Mouse (Mus musculus): ENCODE data around the gene Gbp6. TPM values are rescaled to one million over a fixed set of nuclear protein-coding genes. Genes with fewer than 3 reads are reported as not detected.
"Not testable (repeated sequence)": the region's sequence is repeated elsewhere in the genome, so short reads cannot be mapped to it uniquely, and the experiment has no call there.

Gbp6 gene
- 0.11 TPM in 1 of 2 replicates, not detected in the other for total RNA-seq (2012; rRNA removed)

- H3K36me3 ChIP-seq (ENCODE audit: control insufficient read depth, insufficient read depth, low read length, poor library complexity, severe bottlenecking); H3K4me1 ChIP-seq (ENCODE audit: control insufficient read depth in 2 of 2, insufficient read depth in 2 of 2, low read length in 2 of 2, poor library complexity in 1 of 2); H3K27ac ChIP-seq (ENCODE audit: insufficient read depth, low read depth, low read length, poor library complexity, severe bottlenecking); in situ Hi-C loops (cut with MboI; ENCODE audit: low sequenced_read_pairs in 2 of 2, unreplicated experiment in 2 of 2); H3K9me3 ChIP-seq (ENCODE audit: control insufficient read depth, insufficient read depth, low read depth, low read length); DNase-seq (ENCODE audit: low read depth, low spot score); H3K9ac ChIP-seq (ENCODE audit: insufficient read depth, low read depth, low read length, poor library complexity, severe bottlenecking); H3K4me3 ChIP-seq (ENCODE audit: insufficient read depth in 1 of 2, low read depth in 1 of 2, low read length in 2 of 2, poor library complexity in 1 of 2, severe bottlenecking in 1 of 2): not testable (repeated sequence)
Observed at GRCm38 (mm10) chr5:105293226-105294165, at the start of gene Gbp6, which contains the start of gene Gm43302. Gene Gbp6, minus strand, starts transcription at chr5:105293698. Gene Gm43302, minus strand, starts transcription at chr5:105293695.

GRCm38 (mm10) chr5:105341281-105341680 lies 47.8 kb upstream of the Gbp6 start:
- Histone ChIP-seq H3K27ac (ENCODE audit: insufficient read depth, low read depth, low read length, poor library complexity, severe bottlenecking) (no peak overlapping the region), H3K36me3 (ENCODE audit: control insufficient read depth, insufficient read depth, low read length, poor library complexity, severe bottlenecking) (no peaks in the 10 kb centered on the region), H3K4me3 (ENCODE audit: insufficient read depth in 1 of 2, low read depth in 1 of 2, low read length in 2 of 2, poor library complexity in 1 of 2, severe bottlenecking in 1 of 2) (no peak overlapping the region), H3K9ac (ENCODE audit: insufficient read depth, low read depth, low read length, poor library complexity, severe bottlenecking) (no peak overlapping the region), H3K4me1 (ENCODE audit: control insufficient read depth in 2 of 2, insufficient read depth in 2 of 2, low read length in 2 of 2, poor library complexity in 1 of 2) (no peaks in the 10 kb centered on the region), H3K9me3 (ENCODE audit: control insufficient read depth, insufficient read depth, low read depth, low read length) (no peaks in the 10 kb centered on the region)
- TF ChIP-seq HCFC1 (IDR thresholded peaks at IDR 0.05; ENCODE audit: borderline replicate concordance, insufficient read depth, low read length) (no peak), MAFK (IDR thresholded peaks at IDR 0.05; ENCODE audit: insufficient read depth, low read depth, low read length) (no peak), ZC3H11A (IDR thresholded peaks at IDR 0.05; ENCODE audit: borderline replicate concordance, low read depth, low read length) (no peak), ZNF384 (IDR thresholded peaks at IDR 0.05; ENCODE audit: low read depth, low read length) (no peak), CHD2 (IDR thresholded peaks at IDR 0.05; ENCODE audit: low read depth, low read length) (no peak)
- DNase-seq (ENCODE audit: low read depth, low spot score) = peak; percentile 4
- in situ Hi-C loops (cut with MboI; ENCODE audit: low sequenced_read_pairs in 2 of 2, unreplicated experiment in 2 of 2) = no loop called here

- H3K27ac ChIP-seq (ENCODE audit: insufficient read depth, low read depth, low read length, poor library complexity, severe bottlenecking) = no peak overlapping the region
- H3K4me3 ChIP-seq (ENCODE audit: insufficient read depth in 1 of 2, low read depth in 1 of 2, low read length in 2 of 2, poor library complexity in 1 of 2, severe bottlenecking in 1 of 2) = no peak overlapping the region
- no peaks in the 10 kb centered on the region for H3K9me3 ChIP-seq (ENCODE audit: control insufficient read depth, insufficient read depth, low read depth, low read length)
- in situ Hi-C loops (cut with MboI; ENCODE audit: low sequenced_read_pairs in 2 of 2, unreplicated experiment in 2 of 2) = no loop called here
- DNase-seq (ENCODE audit: low read depth, low spot score) = no peak
- H3K9ac ChIP-seq (ENCODE audit: insufficient read depth, low read depth, low read length, poor library complexity, severe bottlenecking) = no peak overlapping the region
- TF ChIP-seq HCFC1 (IDR thresholded peaks at IDR 0.05; ENCODE audit: borderline replicate concordance, insufficient read depth, low read length) = no peak
- no peaks in the 10 kb centered on the region for H3K4me1 ChIP-seq (ENCODE audit: control insufficient read depth in 2 of 2, insufficient read depth in 2 of 2, low read length in 2 of 2, poor library complexity in 1 of 2)
- no peaks in the 10 kb centered on the region for H3K36me3 ChIP-seq (ENCODE audit: control insufficient read depth, insufficient read depth, low read length, poor library complexity, severe bottlenecking)
Observed at GRCm38 (mm10) chr5:105322543-105322942, 29.0 kb upstream of the Gbp6 start.

DNA sequence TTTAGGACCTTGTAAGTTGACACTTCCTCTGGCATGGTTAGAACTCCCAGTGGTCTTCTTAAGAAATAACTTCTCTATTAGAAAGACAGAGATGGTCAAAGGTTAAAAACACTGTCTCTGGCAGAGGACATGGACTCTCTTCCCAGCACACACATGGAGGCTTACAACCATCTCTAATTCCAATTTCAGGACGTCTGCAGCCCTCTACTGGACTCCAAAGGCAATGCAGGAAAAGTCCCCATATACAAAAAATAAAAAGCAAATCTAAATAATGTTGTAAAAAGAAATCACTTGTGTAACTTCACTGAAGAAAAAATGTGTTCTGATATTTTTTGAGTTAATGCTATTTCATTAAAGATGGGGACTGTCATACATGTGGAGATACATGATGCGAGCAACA lies 17.4 kb upstream of the Gbp6 start:
- no peak overlapping the region for H3K9ac ChIP-seq (ENCODE audit: insufficient read depth, low read depth, low read length, poor library complexity, severe bottlenecking)
- H3K4me1 ChIP-seq (ENCODE audit: control insufficient read depth in 2 of 2, insufficient read depth in 2 of 2, low read length in 2 of 2, poor library complexity in 1 of 2) = no peaks in the 10 kb centered on the region
- no peaks in the 10 kb centered on the region for H3K36me3 ChIP-seq (ENCODE audit: control insufficient read depth, insufficient read depth, low read length, poor library complexity, severe bottlenecking)
- DNase-seq (ENCODE audit: low read depth, low spot score) = no peak
- no peaks in the 10 kb centered on the region for H3K9me3 ChIP-seq (ENCODE audit: control insufficient read depth, insufficient read depth, low read depth, low read length)
- no peak overlapping the region for H3K27ac ChIP-seq (ENCODE audit: insufficient read depth, low read depth, low read length, poor library complexity, severe bottlenecking)
- no peak overlapping the region for H3K4me3 ChIP-seq (ENCODE audit: insufficient read depth in 1 of 2, low read depth in 1 of 2, low read length in 2 of 2, poor library complexity in 1 of 2, severe bottlenecking in 1 of 2)
- in situ Hi-C loops (cut with MboI; ENCODE audit: low sequenced_read_pairs in 2 of 2, unreplicated experiment in 2 of 2) = no loop called here
- TF ChIP-seq CHD2 (IDR thresholded peaks at IDR 0.05; ENCODE audit: low read depth, low read length) (no peak), HCFC1 (IDR thresholded peaks at IDR 0.05; ENCODE audit: borderline replicate concordance, insufficient read depth, low read length) (no peak), ZC3H11A (IDR thresholded peaks at IDR 0.05; ENCODE audit: borderline replicate concordance, low read depth, low read length) (0 out of 2 replicates have a peak, but pooled peaks have one; percentile 38)

- H3K4me3 ChIP-seq (ENCODE audit: insufficient read depth in 1 of 2, low read depth in 1 of 2, low read length in 2 of 2, poor library complexity in 1 of 2, severe bottlenecking in 1 of 2); H3K9me3 ChIP-seq (ENCODE audit: control insufficient read depth, insufficient read depth, low read depth, low read length); H3K9ac ChIP-seq (ENCODE audit: insufficient read depth, low read depth, low read length, poor library complexity, severe bottlenecking); H3K27ac ChIP-seq (ENCODE audit: insufficient read depth, low read depth, low read length, poor library complexity, severe bottlenecking); in situ Hi-C loops (cut with MboI; ENCODE audit: low sequenced_read_pairs in 2 of 2, unreplicated experiment in 2 of 2); H3K36me3 ChIP-seq (ENCODE audit: control insufficient read depth, insufficient read depth, low read length, poor library complexity, severe bottlenecking); DNase-seq (ENCODE audit: low read depth, low spot score); H3K4me1 ChIP-seq (ENCODE audit: control insufficient read depth in 2 of 2, insufficient read depth in 2 of 2, low read length in 2 of 2, poor library complexity in 1 of 2): not testable (repeated sequence)
Observed at GRCm38 (mm10) chr5:105309148-105309547, 15.7 kb upstream of the Gbp6 start.

DNA sequence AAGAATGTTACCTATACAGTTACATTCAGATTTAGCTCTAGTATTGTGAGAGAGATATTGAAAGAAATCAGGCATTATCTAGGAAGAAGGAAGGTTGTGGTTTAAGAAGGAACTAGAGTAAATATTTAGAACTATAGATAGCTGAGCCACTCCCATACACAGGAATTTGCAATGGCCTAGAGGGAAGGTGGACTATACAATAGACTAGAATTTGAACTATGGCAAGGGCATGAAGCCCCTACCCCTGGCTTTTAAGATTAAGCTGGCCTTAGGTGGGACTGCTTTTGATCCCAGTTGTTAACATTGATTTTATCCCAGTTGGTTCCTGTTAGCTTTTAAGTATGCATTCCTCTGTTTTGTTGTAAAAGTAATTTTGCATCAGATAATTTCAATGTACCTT lies 13.4 kb upstream of the Gbp6 start:
- H3K4me3 ChIP-seq (ENCODE audit: insufficient read depth in 1 of 2, low read depth in 1 of 2, low read length in 2 of 2, poor library complexity in 1 of 2, severe bottlenecking in 1 of 2); H3K9me3 ChIP-seq (ENCODE audit: control insufficient read depth, insufficient read depth, low read depth, low read length); H3K4me1 ChIP-seq (ENCODE audit: control insufficient read depth in 2 of 2, insufficient read depth in 2 of 2, low read length in 2 of 2, poor library complexity in 1 of 2); H3K36me3 ChIP-seq (ENCODE audit: control insufficient read depth, insufficient read depth, low read length, poor library complexity, severe bottlenecking); DNase-seq (ENCODE audit: low read depth, low spot score); H3K9ac ChIP-seq (ENCODE audit: insufficient read depth, low read depth, low read length, poor library complexity, severe bottlenecking); in situ Hi-C loops (cut with MboI; ENCODE audit: low sequenced_read_pairs in 2 of 2, unreplicated experiment in 2 of 2); H3K27ac ChIP-seq (ENCODE audit: insufficient read depth, low read depth, low read length, poor library complexity, severe bottlenecking): not testable (repeated sequence)

Data from ES-E14 (cell line).